Mouse (Mus musculus): ENCODE results near the gene Neto2. TPM values are rescaled to one million over a fixed set of nuclear protein-coding genes. Genes with fewer than 3 reads are reported as not detected.

Gene Neto2
- polyA plus RNA-seq, 1 experiment = 0.18 TPM

- H3K4me3 ChIP-seq (ENCODE audit: insufficient read depth, poor library complexity, severe bottlenecking) = no peak overlapping the region
- no peaks in the 10 kb centered on the region for H3K36me3 ChIP-seq (ENCODE audit: control insufficient read depth, insufficient read depth)
- TF ChIP-seq USF1 (IDR thresholded peaks at IDR 0.05; ENCODE audit: low read depth) = no peak
- no peak for TF ChIP-seq MYOD1 (IDR thresholded peaks at IDR 0.05; ENCODE audit: control insufficient read depth, insufficient read length, low read depth)
- TF ChIP-seq MYOG (IDR thresholded peaks at IDR 0.05; ENCODE audit: control insufficient read depth, extremely low read depth, insufficient read length) = no peak
- TF ChIP-seq CEBPB (IDR thresholded peaks at IDR 0.05; ENCODE audit: low read depth) = no peak
- no peak for TF ChIP-seq FOSL1 (IDR thresholded peaks at IDR 0.05; ENCODE audit: insufficient read depth, low read length, poor library complexity, severe bottlenecking)
Observed at GRCm38 (mm10) chr8:85593324-85593723, 107.4 kb downstream of the Neto2 start.

DNA sequence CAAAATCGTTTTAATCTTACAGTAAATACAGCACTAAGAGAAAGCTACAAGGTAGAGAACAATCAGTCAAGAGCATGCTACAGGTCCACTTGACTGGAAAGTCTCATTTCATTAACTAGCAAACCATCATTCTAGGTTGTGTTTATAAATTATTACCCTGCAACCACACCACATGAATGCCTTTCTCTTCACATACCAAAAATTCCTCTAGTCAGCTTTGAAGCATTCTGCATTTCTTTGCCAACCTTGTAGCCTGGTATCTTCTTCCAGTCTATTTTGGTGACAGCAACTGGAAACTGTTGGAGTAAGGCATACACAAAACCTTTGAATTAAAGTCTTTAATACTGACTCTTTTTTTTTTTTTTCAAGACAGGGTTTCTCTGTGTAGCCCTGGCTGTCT, 109.2 kb downstream of the Neto2 start:
- Histone ChIP-seq H3K4me3 (ENCODE audit: insufficient read depth, poor library complexity, severe bottlenecking) (no peak overlapping the region), H3K36me3 (ENCODE audit: control insufficient read depth, insufficient read depth) (no peaks in the 10 kb centered on the region), H3K79me3 (ENCODE audit: low read depth) (no peaks in the 10 kb centered on the region), H3K27me3 (ENCODE audit: control insufficient read depth, insufficient read depth, insufficient read length) (no peaks in the 10 kb centered on the region), H3K79me2 (ENCODE audit: control insufficient read depth, insufficient read depth) (no peaks in the 10 kb centered on the region), H3ac (ENCODE audit: control insufficient read depth, insufficient read length, low read depth) (no peak overlapping the region)
- TF ChIP-seq USF1 (IDR thresholded peaks at IDR 0.05; ENCODE audit: low read depth) = no peak

More at GRCm38 (mm10) chr8:85593324-85593723, 107.4 kb downstream of the Neto2 start:
- no peaks in the 10 kb centered on the region for H3K27me3 ChIP-seq (ENCODE audit: control insufficient read depth, insufficient read depth, insufficient read length)
- H3ac ChIP-seq (ENCODE audit: control insufficient read depth, insufficient read length, low read depth) = no peak overlapping the region
- H3K79me2 ChIP-seq (ENCODE audit: control insufficient read depth, insufficient read depth) = no peaks in the 10 kb centered on the region
- no peaks in the 10 kb centered on the region for H3K79me3 ChIP-seq (ENCODE audit: low read depth)

DNA sequence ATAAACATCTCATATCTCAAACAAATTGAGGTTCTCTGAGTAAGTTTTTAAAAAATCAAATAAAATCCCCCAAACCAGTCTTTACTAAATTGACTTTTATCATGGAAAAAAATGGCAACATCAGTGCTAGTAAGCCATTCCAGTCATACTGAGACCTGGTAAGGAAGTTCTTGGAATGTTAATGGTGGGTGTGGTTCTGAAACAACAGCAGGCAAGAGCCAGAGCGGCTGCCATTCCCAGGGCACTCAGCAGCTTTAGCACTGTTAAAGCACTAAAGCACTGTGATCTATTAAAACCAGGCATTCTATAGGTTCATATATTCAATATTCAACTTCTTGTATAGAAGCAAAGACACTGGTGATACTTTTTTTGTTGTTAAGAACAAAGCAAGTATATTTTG, 110.5 kb downstream of the Neto2 start:
- H3K27me3 ChIP-seq (ENCODE audit: control insufficient read depth, insufficient read depth, insufficient read length) = no peaks in the 10 kb centered on the region
- no peaks in the 10 kb centered on the region for H3K36me3 ChIP-seq (ENCODE audit: control insufficient read depth, insufficient read depth)
- no peak overlapping the region for H3ac ChIP-seq (ENCODE audit: control insufficient read depth, insufficient read length, low read depth)
- no peaks in the 10 kb centered on the region for H3K79me3 ChIP-seq (ENCODE audit: low read depth)
- TF ChIP-seq MYOG (IDR thresholded peaks at IDR 0.05; ENCODE audit: control insufficient read depth, extremely low read depth, insufficient read length) (no peak), CTCF (IDR thresholded peaks at IDR 0.05; ENCODE audit: control insufficient read depth, insufficient read depth, insufficient read length) (no peak), MAX (IDR thresholded peaks at IDR 0.05) (no peak), FOSL1 (IDR thresholded peaks at IDR 0.05; ENCODE audit: insufficient read depth, low read length, poor library complexity, severe bottlenecking) (no peak), USF1 (IDR thresholded peaks at IDR 0.05; ENCODE audit: low read depth) (no peak), CEBPB (IDR thresholded peaks at IDR 0.05; ENCODE audit: low read depth) (no peak), MYOD1 (IDR thresholded peaks at IDR 0.05; ENCODE audit: control insufficient read depth, insufficient read length, low read depth) (no peak)
- no peak overlapping the region for H3K4me3 ChIP-seq (ENCODE audit: insufficient read depth, poor library complexity, severe bottlenecking)
- no peaks in the 10 kb centered on the region for H3K79me2 ChIP-seq (ENCODE audit: control insufficient read depth, insufficient read depth)

GRCm38 (mm10) chr8:85588596-85588995, 112.1 kb downstream of the Neto2 start:
- Histone ChIP-seq H3K4me3 (ENCODE audit: insufficient read depth, poor library complexity, severe bottlenecking) (no peak overlapping the region), H3K79me2 (ENCODE audit: control insufficient read depth, insufficient read depth) (no peaks in the 10 kb centered on the region), H3K27me3 (ENCODE audit: control insufficient read depth, insufficient read depth, insufficient read length) (no peaks in the 10 kb centered on the region), H3K79me3 (ENCODE audit: low read depth) (no peaks in the 10 kb centered on the region), H3K36me3 (ENCODE audit: control insufficient read depth, insufficient read depth) (no peaks in the 10 kb centered on the region), H3ac (ENCODE audit: control insufficient read depth, insufficient read length, low read depth) (no peak overlapping the region)
- TF ChIP-seq FOSL1 (IDR thresholded peaks at IDR 0.05; ENCODE audit: insufficient read depth, low read length, poor library complexity, severe bottlenecking) (no peak), CEBPB (IDR thresholded peaks at IDR 0.05; ENCODE audit: low read depth) (no peak)

Small RNA genes lying within 50 kb of the gene (microRNA-seq; reads per million reads assigned to microRNA genes)
- gene Mir8109 (ENCODE audit: borderline microRNAs expressed) = not detected

Other genes starting within 250 kb of the Neto2 start
- gene Gpt2, start 208.3 kb downstream of the Neto2 start, polyA plus RNA-seq (2012; fragmentation: generic; extraction: Trizol) = 27.6 TPM
- gene Dnaja2, start 145.6 kb downstream of the Neto2 start, polyA plus RNA-seq (2012; fragmentation: generic; extraction: Trizol) = 104 TPM
- 16.1 TPM for gene Itfg1, start 140.0 kb upstream of the Neto2 start, polyA plus RNA-seq (2012; fragmentation: generic; extraction: Trizol)
- gene Phkb, start 140.0 kb upstream of the Neto2 start, polyA plus RNA-seq (2012; fragmentation: generic; extraction: Trizol) = 7.0 TPM